Mouse (Mus musculus) MEL (cell line): ENCODE measurements around the gene Otogl. TPM values are rescaled to one million over a fixed set of nuclear protein-coding genes. Genes with fewer than 3 reads are reported as not detected.

ENCODE experiments used
- DNase-seq: peaks from one replicate; pipeline ENCODE4 v3.0.0; 2011; ENCODE audit warnings: low read depth, low spot score
- H3K27ac ChIP-seq: 2 replicates; pipeline ENCODE4 v1.5.1; 2012; ENCODE audit warnings: low read depth, mild to moderate bottlenecking, control low read depth, low read length, moderate library complexity; ENCODE audit not compliant: control insufficient read depth
- H3K27me3 ChIP-seq, 2 experiments: fragments of 150-350 bp in 1 of 2; sonication (generic) in 1 of 2; 2 replicates each; pipeline ENCODE4 v1.6.1; 2012; ENCODE audit warnings: low read length in 2 of 2, mild to moderate bottlenecking in 2 of 2, improper control_type of control experiment in 1 of 2, moderate library complexity in 1 of 2; ENCODE audit not compliant: insufficient read depth in 2 of 2, control insufficient read depth in 1 of 2
- H3K36me3 ChIP-seq, 2 experiments: 2 replicates each; pipeline ENCODE4 v1.6.1; 2012 to 2014; ENCODE audit warnings: low read length in 2 of 2, improper control_type of control experiment in 1 of 2, inconsistent platforms in 1 of 2, mild to moderate bottlenecking in 1 of 2; ENCODE audit not compliant: insufficient read depth in 2 of 2, control insufficient read depth in 1 of 2
- H3K4me1 ChIP-seq, 2 experiments: fragments of 150-350 bp in 1 of 2; sonication (generic) in 1 of 2; 2 replicates each; pipeline ENCODE4 v1.6.1; 2012; ENCODE audit warnings: low read length in 2 of 2, improper control_type of control experiment in 1 of 2, mild to moderate bottlenecking in 1 of 2; ENCODE audit not compliant: insufficient read depth in 2 of 2, control insufficient read depth in 1 of 2
- H3K4me3 ChIP-seq, 2 experiments: fragments of 150-350 bp in 1 of 2; sonication (generic) in 1 of 2; 2 replicates each; pipeline ENCODE4 v1.5.1; 2012; ENCODE audit warnings: low read depth in 2 of 2, low read length in 2 of 2, mild to moderate bottlenecking in 2 of 2, moderate library complexity in 2 of 2, control low read depth in 1 of 2, improper control_type of control experiment in 1 of 2; ENCODE audit not compliant: control insufficient read depth in 1 of 2, insufficient read depth in 1 of 2
- H3K79me2 ChIP-seq: 2 replicates; pipeline ENCODE4 v1.6.1; 2012; ENCODE audit warnings: mild to moderate bottlenecking, low read length, moderate library complexity; ENCODE audit not compliant: control insufficient read depth, poor library complexity, insufficient read depth
- H3K9ac ChIP-seq: 2 replicates; pipeline ENCODE4 v1.6.1; 2012; ENCODE audit warnings: low read depth, mild to moderate bottlenecking, control low read depth, low read length, moderate library complexity; ENCODE audit not compliant: control insufficient read depth, poor library complexity, severe bottlenecking
- H3K9me3 ChIP-seq: fragments of 150-350 bp; sonication (generic); replicated peaks from 2 replicates; pipeline ENCODE4 v1.6.1; 2012; ENCODE audit warnings: mild to moderate bottlenecking, low read length, improper control_type of control experiment, moderate library complexity; ENCODE audit not compliant: insufficient read depth
- BHLHE40 ChIP-seq: IDR thresholded peaks from 2 replicates; pipeline ENCODE4 v1.6.1; 2012; ENCODE audit warnings: low read depth, mild to moderate bottlenecking, inconsistent platforms, low read length, improper control_type of control experiment, borderline replicate concordance
- CHD1 ChIP-seq: IDR thresholded peaks from 2 replicates; pipeline ENCODE4 v1.6.1; 2012; ENCODE audit warnings: low read depth, mild to moderate bottlenecking, inconsistent platforms, low read length, improper control_type of control experiment
- CHD2 ChIP-seq: IDR thresholded peaks from 2 replicates; pipeline ENCODE4 v1.6.1; 2011; ENCODE audit warnings: low read length, improper control_type of control experiment
- CTCF ChIP-seq, 3 experiments: IDR thresholded peaks in 2 of 3; conservative IDR thresholded peaks in 1 of 3; 2 replicates each; pipeline ENCODE4 v1.5.1; 2011 to 2012; ENCODE audit warnings: low read length in 3 of 3, low read depth in 2 of 3, mild to moderate bottlenecking in 2 of 3, improper control_type of control experiment in 1 of 3, inconsistent platforms in 1 of 3, mixed read lengths in 1 of 3, moderate library complexity in 1 of 3; ENCODE audit not compliant: control insufficient read depth in 1 of 3, insufficient read depth in 1 of 3, poor library complexity in 1 of 3, severe bottlenecking in 1 of 3
- EP300 ChIP-seq, 2 experiments: IDR thresholded peaks; 2 replicates each; pipeline ENCODE4 v1.6.1; 2011; ENCODE audit warnings: improper control_type of control experiment in 2 of 2, low read length in 2 of 2, low read depth in 1 of 2, mild to moderate bottlenecking in 1 of 2
- GATA1 ChIP-seq: IDR thresholded peaks from 2 replicates; pipeline ENCODE4 v1.6.1; 2011; ENCODE audit warnings: low read depth, low read length, improper control_type of control experiment
- HCFC1 ChIP-seq: IDR thresholded peaks from 2 replicates; pipeline ENCODE4 v1.6.1; 2012; ENCODE audit warnings: low read depth, mild to moderate bottlenecking, inconsistent platforms, low read length, improper control_type of control experiment, moderate library complexity
- JUND ChIP-seq: IDR thresholded peaks from 2 replicates; pipeline ENCODE4 v1.6.1; 2011; ENCODE audit warnings: low read depth, mild to moderate bottlenecking, improper control_type of control experiment, low read length
- KAT2A ChIP-seq: conservative IDR thresholded peaks from 2 replicates; pipeline ENCODE4 v1.6.1; 2012; ENCODE audit warnings: low read depth, low read length, improper control_type of control experiment, inconsistent platforms
- MAFK ChIP-seq: IDR thresholded peaks from 2 replicates; pipeline ENCODE4 v1.6.1; 2011; ENCODE audit warnings: low read depth, mild to moderate bottlenecking, low read length, improper control_type of control experiment, borderline replicate concordance
- MAZ ChIP-seq: IDR thresholded peaks from 2 replicates; pipeline ENCODE4 v1.6.1; 2012; ENCODE audit warnings: low read depth, mild to moderate bottlenecking, inconsistent platforms, low read length, improper control_type of control experiment
- MXI1 ChIP-seq: IDR thresholded peaks from 2 replicates; pipeline ENCODE4 v1.6.1; 2011; ENCODE audit warnings: mild to moderate bottlenecking, low read depth, low read length, improper control_type of control experiment
- MYB ChIP-seq: IDR thresholded peaks from 2 replicates; pipeline ENCODE4 v1.6.1; 2011; ENCODE audit warnings: mild to moderate bottlenecking, low read depth, low read length, improper control_type of control experiment
- NRF1 ChIP-seq: IDR thresholded peaks from 2 replicates; pipeline ENCODE4 v1.6.1; 2014; ENCODE audit warnings: low read depth, mild to moderate bottlenecking, inconsistent platforms, low read length, improper control_type of control experiment, moderate library complexity; ENCODE audit not compliant: poor library complexity, insufficient read depth, severe bottlenecking
- POLR2AphosphoS2 ChIP-seq: IDR thresholded peaks from 2 replicates; pipeline ENCODE4 v1.6.1; 2011; ENCODE audit warnings: low read length, improper control_type of control experiment
- RAD21 ChIP-seq: IDR thresholded peaks from 2 replicates; pipeline ENCODE4 v1.6.1; 2011; ENCODE audit warnings: mild to moderate bottlenecking, low read depth, low read length, improper control_type of control experiment
- RCOR1 ChIP-seq: IDR thresholded peaks from 2 replicates; pipeline ENCODE4 v1.6.1; 2012; ENCODE audit warnings: low read depth, mild to moderate bottlenecking, inconsistent platforms, low read length, improper control_type of control experiment
- SIN3A ChIP-seq: IDR thresholded peaks from 2 replicates; pipeline ENCODE4 v1.6.1; 2012; ENCODE audit warnings: low read length, improper control_type of control experiment, inconsistent platforms
- TAL1 ChIP-seq: IDR thresholded peaks from 2 replicates; pipeline ENCODE4 v1.6.1; 2012; ENCODE audit warnings: mild to moderate bottlenecking, inconsistent platforms, low read length, moderate library complexity, mixed read lengths
- TCF12 ChIP-seq: IDR thresholded peaks from 2 replicates; pipeline ENCODE4 v1.6.1; 2014; ENCODE audit warnings: low read depth, mild to moderate bottlenecking, inconsistent platforms, low read length, improper control_type of control experiment, moderate library complexity
- UBTF ChIP-seq: IDR thresholded peaks from 2 replicates; pipeline ENCODE4 v1.6.1; 2012; ENCODE audit warnings: low read depth, mild to moderate bottlenecking, inconsistent platforms, low read length, improper control_type of control experiment, moderate library complexity, borderline replicate concordance; ENCODE audit not compliant: insufficient read depth
- USF2 ChIP-seq, 2 experiments: IDR thresholded peaks; 2 replicates each; pipeline ENCODE4 v1.6.1; 2011 to 2012; ENCODE audit warnings: improper control_type of control experiment in 2 of 2, low read length in 2 of 2, borderline replicate concordance in 1 of 2, inconsistent platforms in 1 of 2, low read depth in 1 of 2, mild to moderate bottlenecking in 1 of 2; ENCODE audit not compliant: insufficient read depth in 1 of 2
- ZC3H11A ChIP-seq: IDR thresholded peaks from 2 replicates; pipeline ENCODE4 v1.6.1; 2012; ENCODE audit warnings: low read depth, mild to moderate bottlenecking, inconsistent platforms, low read length, improper control_type of control experiment
- ZMIZ1 ChIP-seq: IDR thresholded peaks from 2 replicates; pipeline ENCODE4 v1.6.1; 2012; ENCODE audit warnings: low read depth, mild to moderate bottlenecking, inconsistent platforms, low read length, improper control_type of control experiment, moderate library complexity
- polyA plus RNA-seq, 2 experiments: library from polyadenylated mRNA; stranded (reverse) in 1 of 2; unstranded in 1 of 2; fragments of >175 nt in 1 of 2; fragments of >200 nt in 1 of 2; gene quantifications; 2 replicates each; pipeline versions ENCODE4 v1.2.1 to v1.2.4; 2012; ENCODE audit warnings: low replicate concordance in 2 of 2, low read depth in 1 of 2; ENCODE audit not compliant: insufficient read length in 2 of 2, insufficient read depth in 1 of 2, missing spikeins in 1 of 2
- total RNA-seq: library from RNA; depleted of rRNA; stranded (reverse); fragments of 300-350 nt; gene quantifications from 2 replicates; pipeline ENCODE4 v1.2.3, GENCODE M21; 2012; rRNA removed

Gene Otogl
- not detected in 2 replicates for total RNA-seq
- not detected for polyA plus RNA-seq

- Histone ChIP-seq H3K4me1 (no peaks in the 10 kb centered on the region), H3K27ac (no peak within 1 kb of the TSS), H3K4me3 (no peak within 1 kb of the TSS), H3K9me3 (no peaks in the 10 kb centered on the region), H3K36me3 (no peaks in the 10 kb centered on the region), H3K27me3 (no peaks in the 10 kb centered on the region; a peak in 2 of 4 replicates), H3K79me2 (no peaks in the 10 kb centered on the region), H3K9ac (no peak within 1 kb of the TSS)
- TF ChIP-seq KAT2A (no peak), MXI1 (no peak), CHD2 (no peak), RCOR1 (no peak), HCFC1 (no peak), POLR2AphosphoS2 (no peak), USF2 (IDR thresholded peaks at IDR 0.05; ENCODE audit: borderline replicate concordance in 1 of 2, insufficient read depth in 1 of 2, low read depth in 1 of 2, low read length in 2 of 2) (no peak), MYB (no peak), UBTF (no peak), GATA1 (no peak), ZC3H11A (no peak), JUND (no peak), MAFK (no peak), SIN3A (no peak), CHD1 (no peak)
- no peak for DNase-seq
Measured at GRCm38 (mm10) chr10:107912084-107912573, at the start of gene Otogl. Gene Otogl (minus strand): TSS chr10:107912134.

DNA sequence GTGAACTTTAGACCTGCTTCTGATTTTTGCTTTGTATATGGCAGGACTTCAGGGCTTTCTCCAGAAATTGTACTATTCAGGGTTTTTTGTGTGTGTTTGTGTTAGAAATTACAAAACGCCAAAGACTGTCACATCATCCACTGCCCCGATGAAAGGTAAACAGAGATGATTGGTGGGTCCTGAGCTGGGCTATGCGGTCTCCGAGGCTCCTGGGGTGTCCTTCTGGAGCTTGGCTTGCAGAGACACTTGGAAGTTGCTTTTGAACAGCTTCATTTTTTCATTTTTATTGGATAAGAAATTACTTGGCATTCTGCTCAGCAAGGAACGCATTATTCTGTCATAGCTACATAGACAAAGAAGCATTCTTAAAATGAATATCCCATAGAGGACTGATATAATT is 44.7 kb upstream of the Otogl start:
- no peak for DNase-seq
- no peak overlapping the region for H3K4me3 ChIP-seq
- TF ChIP-seq EP300 (IDR thresholded peaks at IDR 0.05; ENCODE audit: low read depth in 1 of 2, low read length in 2 of 2) = no peak
- no peak for TF ChIP-seq TCF12
- no peak for TF ChIP-seq GATA1
- no peak for TF ChIP-seq MAZ
- no peak for TF ChIP-seq CTCF (IDR thresholded peaks at IDR 0.05 in 2 of 3, conservative IDR thresholded peaks at IDR 0.05 in 1 of 3; ENCODE audit: control insufficient read depth in 1 of 3, insufficient read depth in 1 of 3, low read depth in 2 of 3, low read length in 3 of 3, poor library complexity in 1 of 3, severe bottlenecking in 1 of 3)
- TF ChIP-seq ZC3H11A = no peak
- TF ChIP-seq ZMIZ1 = no peak
- TF ChIP-seq TAL1 = no peak
- no peak for TF ChIP-seq RCOR1
- no peak for TF ChIP-seq RAD21
- TF ChIP-seq HCFC1 = no peak
- TF ChIP-seq BHLHE40 = no peak
- no peak for TF ChIP-seq NRF1
- no peak overlapping the region for H3K9ac ChIP-seq
- H3K36me3 ChIP-seq = no peaks in the 10 kb centered on the region
- no peaks in the 10 kb centered on the region for H3K4me1 ChIP-seq
- no peak overlapping the region for H3K27ac ChIP-seq
- H3K9me3 ChIP-seq = no peaks in the 10 kb centered on the region
- H3K79me2 ChIP-seq = no peaks in the 10 kb centered on the region
- H3K27me3 ChIP-seq = no peaks in the 10 kb centered on the region
